Mouse (Mus musculus) frontal cortex, postnatal 14 days (tissue): ENCODE results near the gene Nfkbia.

ENCODE experiments used
- DNase-seq, 2 experiments: peaks; one replicate each; pipeline ENCODE4 v3.0.0; 2022; ENCODE audit warnings: low spot score in 2 of 2

Nfkbia gene

GRCm38 (mm10) chr12:55442861-55443850 lies 49.3 kb downstream of the Nfkbia start:
- peak in 1 of 2 experiments; percentile 40 for DNase-seq

- no peak for DNase-seq
Observed at GRCm38 (mm10) chr12:55442245-55442644, 50.2 kb downstream of the Nfkbia start.

GRCm38 (mm10) chr12:55440416-55440815 lies 52.0 kb downstream of the Nfkbia start:
- no peak for DNase-seq
